Mouse (Mus musculus) right cerebral cortex, adult 2 months (tissue): ENCODE measurements around the gene Sox5.

ENCODE experiments used
- DNase-seq, 2 experiments: peaks; one replicate each; pipeline ENCODE4 v3.0.0; 2021 to 2022; ENCODE audit warnings: low spot score in 2 of 2

The Sox5 gene

GRCm38 (mm10) chr6:144485578-144485977, 296.2 kb downstream of the Sox5 start:
- no peak for DNase-seq

GRCm38 (mm10) chr6:144483166-144483565, 298.6 kb downstream of the Sox5 start:
- no peak for DNase-seq

GRCm38 (mm10) chr6:144480648-144481528, 300.9 kb downstream of the Sox5 start:
- no peak for DNase-seq

- DNase-seq, result no peak
Measured at GRCm38 (mm10) chr6:144479861-144480260, 301.9 kb downstream of the Sox5 start.

GRCm38 (mm10) chr6:144477287-144478064, 304.3 kb downstream of the Sox5 start:
- no peak for DNase-seq

GRCm38 (mm10) chr6:144473437-144473836, 308.3 kb downstream of the Sox5 start:
- no peak for DNase-seq

GRCm38 (mm10) chr6:144472089-144472900, 309.5 kb downstream of the Sox5 start:
- no peak for DNase-seq

GRCm38 (mm10) chr6:144466711-144467110, 315.1 kb downstream of the Sox5 start:
- no peak for DNase-seq

- no peak for DNase-seq
Measured at GRCm38 (mm10) chr6:144463691-144464090, 318.1 kb downstream of the Sox5 start.

GRCm38 (mm10) chr6:144463274-144463673, 318.5 kb downstream of the Sox5 start:
- no peak for DNase-seq

- DNase-seq, result no peak
Measured at GRCm38 (mm10) chr6:144459486-144459885, 322.3 kb downstream of the Sox5 start.

- no peak for DNase-seq
Measured at GRCm38 (mm10) chr6:144457500-144457899, 324.3 kb downstream of the Sox5 start.

- DNase-seq, result no peak
Measured at GRCm38 (mm10) chr6:144454291-144455276, 327.2 kb downstream of the Sox5 start.

- DNase-seq, result no peak
Measured at GRCm38 (mm10) chr6:144453605-144454004, 328.2 kb downstream of the Sox5 start.

- no peak for DNase-seq
Measured at GRCm38 (mm10) chr6:144453147-144453546, 328.6 kb downstream of the Sox5 start.

GRCm38 (mm10) chr6:144452200-144452977, 329.4 kb downstream of the Sox5 start:
- peak; percentile 55 to 58 for DNase-seq

- no peak for DNase-seq
Measured at GRCm38 (mm10) chr6:144451631-144452030, 330.1 kb downstream of the Sox5 start.

GRCm38 (mm10) chr6:144445761-144446373, 335.9 kb downstream of the Sox5 start:
- no peak for DNase-seq

- no peak for DNase-seq
Measured at GRCm38 (mm10) chr6:144444367-144444766, 337.4 kb downstream of the Sox5 start.
